Mouse (Mus musculus) megakaryocyte-erythroid progenitor cell, adult 5-6 weeks (primary cell): ENCODE data around the gene Xrcc6. TPM values are rescaled to one million over a fixed set of nuclear protein-coding genes. Genes with fewer than 3 reads are reported as not detected.
A peak's percentile ranks its signal among the peaks of the same experiment; 100 is the strongest.
"Not testable (repeated sequence)": the region's sequence is repeated elsewhere in the genome, so short reads cannot be mapped to it uniquely, and the experiment has no call there.

Experiments used
- ATAC-seq: replicated peaks from 2 replicates; pipeline ENCODE4 v1.8.0; 2016; ENCODE audit warnings: mild to moderate bottlenecking, inconsistent platforms; ENCODE audit not compliant: severe bottlenecking, poor library complexity, low FRiP score, low TSS enrichment
- total RNA-seq, 2 experiments: library from RNA; stranded (forward) in 1 of 2; stranded (reverse) in 1 of 2; fragments of 200-1000, 215-1000 nt in 1 of 2; fragments of >200 nt in 1 of 2; fragmentation: Nextera tagmentation in 1 of 2; gene quantifications; 2 replicates each; pipeline ENCODE4 v1.2.3; 2014 to 2017

Xrcc6 gene
- total RNA-seq, 2 experiments from 2014 or later, result 143 to 379 TPM

- no peak for ATAC-seq
Measured at GRCm38 (mm10) chr15:81964262-81964661, 23.4 kb upstream of the Xrcc6 start.

DNA sequence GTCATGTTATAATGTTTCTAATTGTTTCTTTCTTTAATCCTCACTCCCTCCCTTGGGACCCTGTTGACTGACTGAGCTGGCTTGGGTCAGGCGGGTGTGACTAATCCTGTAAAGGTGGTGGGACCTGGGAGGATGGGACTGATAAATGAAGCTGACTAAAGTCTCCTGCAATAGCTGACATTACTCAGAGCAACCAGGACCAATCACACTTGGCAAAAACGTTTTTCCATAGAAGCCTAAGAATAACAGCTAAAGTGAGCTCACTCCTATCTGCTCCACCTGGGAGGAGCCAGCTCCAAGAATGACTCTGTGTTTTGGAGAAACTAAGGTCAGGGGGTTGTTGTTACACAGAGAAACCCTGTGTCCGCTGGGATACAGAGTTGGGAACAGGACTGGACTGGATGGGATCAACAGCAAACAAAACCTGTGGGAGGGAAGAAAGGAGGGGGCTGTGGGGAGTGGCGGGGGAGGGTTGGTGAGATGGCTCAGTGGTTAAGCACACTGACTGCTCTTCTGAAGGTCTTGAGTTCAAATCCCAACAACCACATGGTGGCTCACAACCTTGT, 22.6 kb upstream of the Xrcc6 start:
- no peak for ATAC-seq

DNA sequence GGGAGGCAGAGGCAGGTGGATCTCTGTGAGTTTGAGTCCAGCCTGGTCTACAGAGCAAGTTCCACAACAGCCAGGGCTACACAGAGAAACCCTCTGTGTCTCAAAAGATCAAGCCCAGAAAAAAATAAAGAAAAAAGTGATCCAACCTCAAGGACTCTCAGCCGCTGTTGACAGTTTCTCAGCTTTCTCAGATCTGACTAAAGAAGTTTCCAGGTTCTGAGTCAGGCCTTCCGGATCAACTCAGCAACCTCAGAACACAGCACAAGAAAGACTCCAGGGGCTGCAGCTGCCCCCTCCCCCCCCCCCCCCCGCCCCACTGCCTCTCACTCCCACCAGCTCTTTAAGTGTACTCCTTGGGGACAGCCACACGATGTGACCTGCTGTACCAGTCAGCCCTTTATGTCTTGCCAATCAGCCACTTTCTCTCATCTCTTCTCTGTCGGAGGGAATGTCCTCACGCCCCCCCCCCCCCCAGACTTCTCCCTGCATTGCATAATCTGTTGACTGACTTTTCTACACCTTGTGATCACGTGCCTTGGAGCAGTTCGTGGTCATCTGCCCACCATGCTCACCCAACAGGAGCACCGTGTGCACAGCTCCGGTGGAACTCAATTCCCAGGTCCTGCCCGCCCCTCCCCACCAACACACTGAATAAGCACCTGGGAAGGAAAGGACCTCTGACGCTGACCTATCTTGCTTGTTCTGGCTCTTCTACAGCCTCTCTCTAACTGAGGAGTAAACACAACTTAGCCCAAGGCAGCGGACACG, 21.4 kb upstream of the Xrcc6 start:
- no peak for ATAC-seq

GRCm38 (mm10) chr15:81967821-81968220, 19.8 kb upstream of the Xrcc6 start:
- ATAC-seq, result no peak

DNA sequence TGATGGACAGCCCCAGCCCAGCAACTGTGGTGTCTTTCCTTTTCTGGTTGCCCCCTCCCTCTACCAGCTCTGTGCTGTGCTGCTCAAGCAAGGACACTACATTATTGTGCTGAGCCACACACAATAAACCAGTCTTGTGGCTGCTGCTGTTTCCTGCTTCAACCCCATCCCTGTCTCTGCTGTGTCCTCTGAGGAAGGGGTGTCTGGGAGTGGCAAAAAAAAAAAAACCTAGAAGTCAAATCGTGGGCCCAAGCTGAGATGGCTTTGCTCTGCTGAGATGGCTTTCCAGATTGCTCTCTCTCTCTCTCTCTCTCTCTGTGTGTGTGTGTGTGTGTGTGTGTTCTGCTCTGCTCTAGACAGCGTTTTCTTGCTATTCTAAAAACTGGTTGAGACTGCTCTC, 19.2 kb upstream of the Xrcc6 start:
- no peak for ATAC-seq

DNA sequence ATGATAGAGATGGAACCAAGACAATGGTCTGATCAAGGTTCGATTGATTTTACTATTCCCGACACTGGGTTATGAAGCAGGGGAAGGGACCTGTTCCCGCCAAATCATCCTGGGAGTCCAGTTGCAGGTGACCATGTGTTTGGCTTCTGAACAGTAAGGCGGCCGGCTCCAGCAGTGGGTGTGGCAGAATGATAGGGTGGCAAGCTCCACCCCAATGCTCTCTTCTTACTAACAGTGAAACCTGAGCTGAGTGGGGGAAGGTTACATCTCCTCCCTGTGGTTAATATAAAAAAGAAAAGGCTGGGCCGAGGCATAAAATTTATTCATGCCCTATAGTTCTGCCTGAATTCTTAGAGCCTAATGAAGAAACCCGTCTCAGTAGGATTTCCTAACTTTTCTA, 18.5 kb upstream of the Xrcc6 start:
- ATAC-seq, result peak; percentile 92

DNA sequence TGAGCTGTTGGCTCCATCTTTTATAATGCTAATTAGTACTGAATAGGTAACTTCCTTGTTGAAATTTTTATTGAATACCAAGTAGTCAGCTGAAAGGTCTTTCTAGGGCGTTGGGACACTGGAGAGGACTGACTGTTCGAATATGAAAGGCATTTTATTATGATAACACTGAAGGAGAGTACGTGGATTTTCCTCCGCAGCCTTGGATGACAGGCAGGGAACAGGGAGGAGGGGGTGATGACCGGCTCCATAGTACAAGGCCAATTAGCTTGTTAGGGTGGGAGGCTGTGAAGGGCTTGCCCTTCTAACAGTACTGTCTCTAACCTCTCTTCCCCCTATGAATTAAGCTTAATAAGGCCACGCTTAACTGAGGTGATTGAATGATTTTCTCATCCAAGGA, 18.0 kb upstream of the Xrcc6 start:
- ATAC-seq, result not testable (repeated sequence)

DNA sequence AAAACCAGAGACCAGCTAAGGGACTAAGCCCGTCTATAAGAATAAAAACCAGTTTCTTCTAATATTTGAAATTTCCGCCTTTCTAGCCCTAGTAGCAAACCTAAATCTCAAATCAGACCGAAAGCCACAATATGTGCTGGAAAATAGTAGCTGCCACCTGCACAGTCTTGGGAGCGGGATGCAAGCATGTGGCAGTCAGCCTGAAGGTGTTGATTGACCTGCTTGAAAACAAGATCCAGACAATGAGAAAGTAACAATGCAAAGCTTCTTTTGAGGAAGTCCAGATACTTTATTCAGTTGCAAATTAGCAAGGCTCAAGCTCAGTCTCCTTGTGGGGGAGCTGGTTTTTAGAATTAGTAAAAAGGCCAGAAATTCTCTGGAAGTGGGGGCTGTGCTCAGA, 17.1 kb upstream of the Xrcc6 start:
- ATAC-seq, result not testable (repeated sequence)

GRCm38 (mm10) chr15:81975156-81975555, 12.5 kb upstream of the Xrcc6 start:
- ATAC-seq, result not testable (repeated sequence)

DNA sequence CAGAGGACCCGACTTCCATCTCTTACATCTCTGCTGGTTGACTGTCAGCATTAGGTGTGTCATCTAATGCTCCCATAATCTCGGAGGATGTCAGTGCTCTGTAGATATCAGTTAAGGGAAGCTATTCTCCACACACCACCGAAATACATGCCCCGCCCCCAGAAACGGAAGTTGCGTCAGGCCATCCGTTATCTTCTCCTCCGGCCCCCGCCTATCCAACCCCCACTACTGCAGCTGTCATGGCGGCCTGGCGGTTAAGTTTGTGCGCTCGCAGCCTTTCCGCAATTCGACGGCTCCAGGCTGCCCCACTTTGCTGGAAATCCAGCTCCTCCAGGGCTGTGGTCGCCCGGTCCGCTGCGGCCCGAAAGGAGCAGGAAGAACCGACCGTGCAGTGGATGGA, 7.3 kb upstream of the Xrcc6 start, which contains the start of gene 1700029P11Rik:
Gene 1700029P11Rik, plus strand, starts transcription at position 220 of the 400 bp plus-strand sequence.
- no peak for ATAC-seq

DNA sequence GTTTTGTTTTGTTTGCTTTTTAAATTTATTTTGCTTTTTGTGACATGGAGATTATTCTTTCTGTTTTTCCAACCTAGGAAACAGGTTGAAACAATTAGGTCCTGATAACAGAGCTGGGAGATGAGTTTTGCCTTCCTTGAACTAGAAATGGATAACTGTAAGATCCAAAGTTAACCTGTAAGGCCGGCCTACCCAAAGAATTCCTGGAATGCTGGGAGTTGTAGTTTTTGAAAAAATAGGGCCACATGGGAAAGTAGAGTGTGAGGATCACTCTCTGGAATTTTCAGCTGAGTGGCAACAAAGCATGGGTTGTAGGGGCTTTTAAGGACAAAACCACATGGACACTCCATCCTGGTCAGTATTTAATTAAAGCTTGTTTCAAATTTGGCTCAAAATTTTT, 5.5 kb upstream of the Xrcc6 start:
- ATAC-seq, result no peak

- no peak for ATAC-seq
Measured at GRCm38 (mm10) chr15:81985267-81986161, 2.1 kb upstream of the Xrcc6 start.

- ATAC-seq, result peak; percentile 66
Measured at GRCm38 (mm10) chr15:81989371-81990062, 1.9 kb downstream of the Xrcc6 start.

DNA sequence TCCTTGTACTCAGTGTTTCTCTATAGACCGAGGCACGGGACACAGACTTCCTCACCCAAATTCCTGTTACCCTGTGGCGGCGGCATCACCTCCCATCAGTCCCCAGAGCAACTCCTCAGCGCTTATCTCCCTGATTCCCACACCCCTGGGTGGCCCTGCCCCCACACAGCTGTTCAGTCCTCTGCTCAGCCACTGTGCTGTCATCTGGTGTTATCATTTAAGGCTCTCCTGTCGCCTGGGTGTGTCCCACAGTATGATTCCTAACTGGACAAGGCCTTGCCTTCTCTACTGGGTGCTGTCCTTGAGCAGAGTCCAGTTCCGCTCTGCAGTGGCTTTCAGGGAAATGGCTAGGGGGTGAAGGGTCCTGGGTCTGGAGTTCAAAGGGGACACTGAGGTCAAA, 2.9 kb downstream of the Xrcc6 start:
- peak; percentile 90 for ATAC-seq

GRCm38 (mm10) chr15:81993992-81994391, 6.4 kb downstream of the Xrcc6 start:
- no peak for ATAC-seq

DNA sequence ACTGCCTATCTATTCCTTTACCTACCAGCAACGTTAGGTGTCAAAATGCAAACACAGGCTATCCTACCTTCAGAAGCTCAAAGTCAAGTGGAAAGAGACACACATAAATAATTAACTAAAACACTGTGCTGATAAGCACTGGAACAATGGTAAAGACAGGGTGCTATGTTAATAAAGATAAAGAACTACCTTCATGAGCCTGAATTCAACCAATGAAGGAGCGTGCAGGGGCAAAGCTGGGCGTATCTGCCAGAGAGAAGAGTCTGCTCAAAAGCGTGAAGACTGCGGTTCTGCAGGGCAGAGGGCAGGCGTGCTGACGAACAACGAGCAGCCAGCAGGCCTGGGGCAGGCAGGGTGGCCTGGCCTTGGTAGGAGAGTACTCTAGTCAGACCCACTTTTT, 16.6 kb downstream of the Xrcc6 start:
- peak; percentile 89 for ATAC-seq

GRCm38 (mm10) chr15:82011947-82012346, 24.3 kb downstream of the Xrcc6 start:
- ATAC-seq, result no peak

GRCm38 (mm10) chr15:82014745-82015391, 27.2 kb downstream of the Xrcc6 start:
- no peak for ATAC-seq
